Mouse (Mus musculus): Measurements from ENCODE around the gene Ppargc1a. TPM values are rescaled to one million over a fixed set of nuclear protein-coding genes. Genes with fewer than 3 reads are reported as not detected.

Gene Ppargc1a
- polyA plus RNA-seq, 1 experiment = not detected

- no peak for TF ChIP-seq CTCF (IDR thresholded peaks at IDR 0.05; ENCODE audit: low read depth, low read length)
- no peak for TF ChIP-seq POLR2A (IDR thresholded peaks at IDR 0.05; ENCODE audit: borderline replicate concordance, low read depth, low read length)
- Histone ChIP-seq H3K4me1 (ENCODE audit: control insufficient read depth, insufficient read depth, low read length) (no peaks in the 10 kb centered on the region), H3K27ac (ENCODE audit: insufficient read depth, low read depth, low read length) (no peak overlapping the region), H3K4me3 (ENCODE audit: insufficient read depth, low read length) (no peak overlapping the region)
These were observed 39.9 kb downstream of the Ppargc1a start for GRCm38 (mm10) chr5:51527498-51528164.

GRCm38 (mm10) chr5:51525858-51526257, 41.7 kb downstream of the Ppargc1a start:
- Histone ChIP-seq H3K4me1 (ENCODE audit: control insufficient read depth, insufficient read depth, low read length) (no peaks in the 10 kb centered on the region), H3K4me3 (ENCODE audit: insufficient read depth, low read length) (no peak overlapping the region), H3K27ac (ENCODE audit: insufficient read depth, low read depth, low read length) (no peak overlapping the region)
- TF ChIP-seq CTCF (IDR thresholded peaks at IDR 0.05; ENCODE audit: low read depth, low read length) = no peak
- no peak for TF ChIP-seq POLR2A (IDR thresholded peaks at IDR 0.05; ENCODE audit: borderline replicate concordance, low read depth, low read length)

- Histone ChIP-seq H3K27ac (ENCODE audit: insufficient read depth, low read depth, low read length) (no peak overlapping the region), H3K4me1 (ENCODE audit: control insufficient read depth, insufficient read depth, low read length) (no peaks in the 10 kb centered on the region), H3K4me3 (ENCODE audit: insufficient read depth, low read length) (no peak overlapping the region)
- TF ChIP-seq CTCF (IDR thresholded peaks at IDR 0.05; ENCODE audit: low read depth, low read length) (no peak), POLR2A (IDR thresholded peaks at IDR 0.05; ENCODE audit: borderline replicate concordance, low read depth, low read length) (no peak)
These were observed 46.7 kb downstream of the Ppargc1a start for GRCm38 (mm10) chr5:51520807-51521206.

- H3K4me1 ChIP-seq (ENCODE audit: control insufficient read depth, insufficient read depth, low read length) = no peaks in the 10 kb centered on the region
- no peak overlapping the region for H3K27ac ChIP-seq (ENCODE audit: insufficient read depth, low read depth, low read length)
- TF ChIP-seq POLR2A (IDR thresholded peaks at IDR 0.05; ENCODE audit: borderline replicate concordance, low read depth, low read length) (no peak), CTCF (IDR thresholded peaks at IDR 0.05; ENCODE audit: low read depth, low read length) (no peak)
- H3K4me3 ChIP-seq (ENCODE audit: insufficient read depth, low read length) = no peak overlapping the region
These were observed 49.9 kb downstream of the Ppargc1a start for GRCm38 (mm10) chr5:51517440-51518187.

- Histone ChIP-seq H3K4me1 (ENCODE audit: control insufficient read depth, insufficient read depth, low read length) (no peaks in the 10 kb centered on the region), H3K27ac (ENCODE audit: insufficient read depth, low read depth, low read length) (no peak overlapping the region), H3K4me3 (ENCODE audit: insufficient read depth, low read length) (no peak overlapping the region)
- TF ChIP-seq POLR2A (IDR thresholded peaks at IDR 0.05; ENCODE audit: borderline replicate concordance, low read depth, low read length) = no peak
- no peak for TF ChIP-seq CTCF (IDR thresholded peaks at IDR 0.05; ENCODE audit: low read depth, low read length)
These were observed 62.9 kb downstream of the Ppargc1a start for GRCm38 (mm10) chr5:51504654-51505053.

- H3K4me3 ChIP-seq (ENCODE audit: insufficient read depth, low read length) = no peak overlapping the region
- no peak overlapping the region for H3K27ac ChIP-seq (ENCODE audit: insufficient read depth, low read depth, low read length)
- H3K4me1 ChIP-seq (ENCODE audit: control insufficient read depth, insufficient read depth, low read length) = no peaks in the 10 kb centered on the region
- TF ChIP-seq POLR2A (IDR thresholded peaks at IDR 0.05; ENCODE audit: borderline replicate concordance, low read depth, low read length) (no peak), CTCF (IDR thresholded peaks at IDR 0.05; ENCODE audit: low read depth, low read length) (no peak)
These were observed 69.5 kb downstream of the Ppargc1a start for GRCm38 (mm10) chr5:51497910-51498517.

GRCm38 (mm10) chr5:51495446-51495845, 72.1 kb downstream of the Ppargc1a start:
- no peak overlapping the region for H3K4me3 ChIP-seq (ENCODE audit: insufficient read depth, low read length)
- no peak for TF ChIP-seq POLR2A (IDR thresholded peaks at IDR 0.05; ENCODE audit: borderline replicate concordance, low read depth, low read length)
- no peak for TF ChIP-seq CTCF (IDR thresholded peaks at IDR 0.05; ENCODE audit: low read depth, low read length)

GRCm38 (mm10) chr5:51494358-51494876, 73.1 kb downstream of the Ppargc1a start:
- Histone ChIP-seq H3K4me3 (ENCODE audit: insufficient read depth, low read length) (no peak overlapping the region), H3K27ac (ENCODE audit: insufficient read depth, low read depth, low read length) (no peak overlapping the region), H3K4me1 (ENCODE audit: control insufficient read depth, insufficient read depth, low read length) (no peaks in the 10 kb centered on the region)
- TF ChIP-seq CTCF (IDR thresholded peaks at IDR 0.05; ENCODE audit: low read depth, low read length) = no peak
- TF ChIP-seq POLR2A (IDR thresholded peaks at IDR 0.05; ENCODE audit: borderline replicate concordance, low read depth, low read length) = no peak

More at GRCm38 (mm10) chr5:51495446-51495845, 72.1 kb downstream of the Ppargc1a start:
- H3K4me1 ChIP-seq (ENCODE audit: control insufficient read depth, insufficient read depth, low read length) = no peaks in the 10 kb centered on the region
- no peak overlapping the region for H3K27ac ChIP-seq (ENCODE audit: insufficient read depth, low read depth, low read length)

- Histone ChIP-seq H3K27ac (ENCODE audit: insufficient read depth, low read depth, low read length) (no peak overlapping the region), H3K4me3 (ENCODE audit: insufficient read depth, low read length) (no peak overlapping the region), H3K4me1 (ENCODE audit: control insufficient read depth, insufficient read depth, low read length) (no peaks in the 10 kb centered on the region)
- no peak for TF ChIP-seq CTCF (IDR thresholded peaks at IDR 0.05; ENCODE audit: low read depth, low read length)
- TF ChIP-seq POLR2A (IDR thresholded peaks at IDR 0.05; ENCODE audit: borderline replicate concordance, low read depth, low read length) = no peak
These were observed 83.8 kb downstream of the Ppargc1a start for GRCm38 (mm10) chr5:51483768-51484167.

Measured in bone marrow macrophage, adult 2 months (primary cell).